Mouse (Mus musculus) forebrain, embryonic 15.5 days (tissue): ENCODE data around the gene Btc. TPM values are rescaled to one million over a fixed set of nuclear protein-coding genes. Genes with fewer than 3 reads are reported as not detected.

Source experiments
- ATAC-seq: fragments of 200-750 bp; cut with Nextera tagmentation; replicated peaks from 2 replicates; pipeline ENCODE4 v1.8.0; 2017; ENCODE audit warnings: mild to moderate bottlenecking, moderate TSS enrichment, moderate library complexity
- H3K27ac ChIP-seq: fragments of 300-500 bp; sonication (generic); replicated peaks from 2 replicates; pipeline ENCODE4 v1.5.1; 2015; ENCODE audit warnings: mild to moderate bottlenecking, inconsistent platforms
- H3K27me3 ChIP-seq: fragments of 300-500 bp; sonication (generic); 2 replicates; pipeline ENCODE4 v1.6.1; 2015; ENCODE audit warnings: inconsistent platforms
- H3K36me3 ChIP-seq: fragments of 300-500 bp; sonication (generic); 2 replicates; pipeline ENCODE4 v1.6.1; 2015; ENCODE audit warnings: mild to moderate bottlenecking, inconsistent platforms
- H3K4me1 ChIP-seq: fragments of 300-500 bp; sonication (generic); 2 replicates; pipeline ENCODE4 v1.6.1; 2015; ENCODE audit warnings: inconsistent platforms
- H3K4me2 ChIP-seq: fragments of 300-500 bp; sonication (generic); replicated peaks from 2 replicates; pipeline ENCODE4 v1.6.1; 2015; ENCODE audit warnings: mild to moderate bottlenecking, inconsistent platforms
- H3K4me3 ChIP-seq: fragments of 300-500 bp; sonication (generic); 2 replicates; pipeline ENCODE4 v1.5.1; 2015; ENCODE audit warnings: mild to moderate bottlenecking, inconsistent platforms
- H3K9ac ChIP-seq: fragments of 300-500 bp; sonication (generic); replicated peaks from 2 replicates; pipeline ENCODE4 v1.6.1; 2015; ENCODE audit warnings: mild to moderate bottlenecking, inconsistent platforms
- H3K9me3 ChIP-seq: fragments of 300-500 bp; sonication (generic); 2 replicates; pipeline ENCODE4 v1.6.1; 2016; ENCODE audit warnings: inconsistent platforms
- WGBS: fragments of 180-500 bp; shearing (Covaris S2); methylation state at CpG from one replicate; pipeline ENCODE4 v1.1.7; 2015; ENCODE audit warnings: mixed read lengths; 5-methylcytosine and 5-hydroxymethylcytosine counted together
- polyA plus RNA-seq: library from polyadenylated mRNA; unstranded; fragments of >200 nt; fragmentation: Nextera tagmentation; extraction: Ambion mirVana; gene quantifications from 2 replicates; pipeline ENCODE4 v1.2.1, GENCODE M21; 2015

The Btc gene
- polyA plus RNA-seq, 1 experiment from 2014 or later = 0.14 TPM

DNA sequence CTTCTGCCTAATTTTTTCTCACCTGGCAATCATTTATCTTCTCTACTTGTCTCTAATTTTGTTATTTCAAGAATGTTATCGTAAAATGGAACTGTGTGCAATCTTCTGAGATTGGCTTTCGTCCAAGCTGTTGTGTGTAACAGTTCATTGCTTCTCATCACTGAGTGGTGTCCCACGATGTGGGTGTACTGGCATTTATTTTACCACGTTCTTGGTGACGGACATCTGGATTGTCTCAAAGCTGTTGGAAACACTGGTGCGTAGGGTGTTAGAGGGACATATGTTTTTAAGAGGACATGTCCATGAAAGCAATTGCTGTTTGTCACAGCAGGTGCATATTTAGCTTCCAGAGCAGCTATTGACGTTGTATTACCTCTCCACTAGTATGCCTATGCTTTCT is 94.2 kb downstream of the Btc start:
- no peak for ATAC-seq
- 70% methylated on average over 7 of the region's 7 CpGs for WGBS
- Histone ChIP-seq H3K27ac (no peak overlapping the region), H3K4me1 (no peaks in the 10 kb centered on the region), H3K4me2 (no peak overlapping the region), H3K4me3 (no peak overlapping the region), H3K9ac (no peak overlapping the region), H3K27me3 (no peaks in the 10 kb centered on the region), H3K36me3 (no peaks in the 10 kb centered on the region), H3K9me3 (no peaks in the 10 kb centered on the region)

DNA sequence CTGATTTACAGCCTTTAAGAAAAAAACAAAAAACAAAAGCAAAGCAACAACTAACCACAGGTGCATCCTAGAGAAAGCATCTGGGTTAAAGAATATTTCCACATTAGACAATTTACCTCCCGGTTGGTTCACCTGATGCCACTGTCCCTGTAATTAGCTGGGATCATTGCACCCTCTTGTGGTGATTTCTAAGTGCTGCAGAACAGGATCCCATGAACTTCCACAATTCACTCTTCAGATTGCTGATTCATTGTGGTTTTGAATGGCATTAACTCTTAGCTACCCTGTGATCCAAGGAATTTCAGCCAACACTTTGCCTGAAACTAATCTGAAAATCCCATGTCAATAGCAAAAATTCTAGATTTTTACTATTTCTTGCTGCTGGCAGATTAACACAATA is 94.9 kb downstream of the Btc start:
- Histone ChIP-seq H3K9ac (no peak overlapping the region), H3K27me3 (no peaks in the 10 kb centered on the region), H3K27ac (no peak overlapping the region), H3K4me3 (no peak overlapping the region), H3K9me3 (no peaks in the 10 kb centered on the region), H3K4me1 (no peaks in the 10 kb centered on the region), H3K4me2 (no peak overlapping the region), H3K36me3 (no peaks in the 10 kb centered on the region)
- 0% methylated on average over 1 of the region's 1 CpGs for WGBS
- ATAC-seq = peak; percentile 55

Other genes with a start within 250 kb of the Btc start
- 3.3 and 3.5 TPM in 2 replicates for gene Parm1, start 114.6 kb upstream of the Btc start, polyA plus RNA-seq